Mouse (Mus musculus): ENCODE data around the gene Pex11g. TPM values are rescaled to one million over a fixed set of nuclear protein-coding genes. Genes with fewer than 3 reads are reported as not detected.

Gene Pex11g
- total RNA-seq, 2 experiments from 2014 or later, result 0.20 to 0.99 TPM

DNA sequence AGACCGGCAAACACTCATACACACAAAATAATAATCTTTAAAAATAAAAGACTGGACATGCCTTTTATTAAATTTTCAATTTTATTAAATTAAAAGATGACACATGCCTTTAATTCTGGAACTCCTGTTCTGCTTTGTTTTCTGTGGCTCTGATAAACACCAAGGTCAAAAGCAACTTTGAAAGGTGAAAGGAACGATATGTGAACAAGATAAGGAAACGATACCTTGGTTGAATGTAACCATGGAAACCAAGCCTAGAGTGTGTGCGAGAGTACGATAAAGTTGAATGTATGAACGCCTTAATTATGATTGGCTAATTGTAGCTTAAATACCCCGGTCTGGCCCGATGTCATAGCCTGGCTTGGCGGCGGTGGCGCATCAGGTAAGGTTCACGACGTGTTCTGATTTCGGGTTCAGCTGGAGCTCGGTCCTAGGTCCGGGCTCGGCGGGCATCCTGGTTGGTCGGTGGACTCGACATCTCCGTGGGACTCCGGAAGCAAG lies 14.8 kb upstream of the Pex11g start:
- no peak for ATAC-seq (ENCODE audit: poor library complexity, severe bottlenecking)

DNA sequence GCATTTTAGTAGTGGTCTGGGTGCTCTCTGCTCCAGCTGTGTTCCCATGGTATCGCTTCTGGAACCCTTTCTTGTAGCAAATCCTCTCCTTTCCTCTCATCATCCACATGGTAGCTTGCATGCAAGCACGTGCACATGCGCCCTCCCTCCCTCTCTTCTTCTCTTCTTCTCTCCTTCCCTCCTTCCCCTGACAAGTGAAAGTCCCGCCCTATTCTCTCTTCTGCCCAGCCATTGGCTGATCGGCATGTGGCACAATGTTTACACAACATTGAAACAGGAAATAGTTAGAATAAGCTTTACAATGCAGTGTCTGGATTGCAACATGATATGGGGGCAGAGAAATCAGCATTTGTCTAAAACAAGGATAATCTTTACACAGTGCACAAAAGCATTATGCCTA lies 14.1 kb upstream of the Pex11g start:
- peak; percentile 96 for ATAC-seq (ENCODE audit: poor library complexity, severe bottlenecking)

DNA sequence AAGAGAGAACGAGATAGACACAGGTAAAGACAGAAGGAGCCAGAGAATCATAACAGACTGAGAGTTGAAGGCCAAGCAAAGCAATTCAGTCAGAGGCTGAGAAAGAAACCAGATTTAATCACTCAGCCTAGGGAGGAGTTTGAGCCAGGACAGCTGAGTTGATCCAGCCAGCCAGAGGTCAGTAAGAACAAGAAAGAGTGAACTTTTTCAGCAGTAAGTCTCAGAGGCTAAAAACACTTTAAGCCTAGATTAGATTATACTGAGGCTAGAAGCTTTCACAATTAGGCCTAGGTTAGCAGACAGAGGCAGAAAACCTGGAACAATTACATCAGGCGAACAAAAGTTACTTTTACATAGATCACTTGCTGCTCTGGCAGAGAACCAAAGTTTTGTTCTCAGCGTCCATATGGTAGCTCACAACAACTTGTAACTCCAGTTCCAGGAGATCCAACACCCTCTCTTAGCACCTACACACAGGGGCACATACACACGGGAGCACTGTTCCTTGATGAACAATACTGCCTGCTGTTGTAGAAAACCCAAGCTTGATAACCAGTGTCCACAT lies 12.8 kb upstream of the Pex11g start:
- ATAC-seq (ENCODE audit: poor library complexity, severe bottlenecking), result no peak

DNA sequence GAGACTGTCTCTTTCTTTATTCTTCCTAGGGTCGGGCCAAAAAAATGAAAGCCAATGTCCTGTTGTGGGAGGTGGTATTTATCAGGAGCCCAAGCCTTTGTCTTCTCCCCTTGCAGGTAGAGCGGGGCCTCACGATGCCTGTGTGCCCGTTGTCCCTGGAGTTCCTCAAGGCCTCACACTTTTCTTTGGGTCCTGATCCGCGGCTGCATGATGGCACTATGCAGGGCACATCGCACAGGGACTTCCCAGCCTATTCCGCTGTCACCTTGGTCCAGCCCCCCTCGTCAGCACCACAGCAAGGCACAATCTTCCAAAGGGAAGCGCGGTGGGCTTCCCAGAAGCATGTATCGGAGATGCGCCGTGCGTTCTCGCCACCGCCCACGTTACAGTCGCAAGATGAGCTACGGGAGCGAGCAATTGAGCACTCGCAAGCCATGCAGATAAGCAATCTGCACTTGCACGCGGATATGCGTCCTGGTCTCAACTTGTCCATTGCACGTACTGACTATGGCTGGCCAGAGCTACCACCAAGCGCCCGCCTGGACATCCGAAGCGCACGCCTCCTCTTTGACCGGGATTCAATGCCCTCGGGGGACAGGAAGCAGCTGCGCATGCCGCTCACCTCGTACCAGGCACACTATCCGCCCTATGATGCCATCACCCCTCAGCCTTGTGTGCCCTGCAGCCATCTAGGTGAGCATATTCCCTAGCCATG lies 8.4 kb upstream of the Pex11g start:
- peak; percentile 49 for ATAC-seq (ENCODE audit: poor library complexity, severe bottlenecking)

DNA sequence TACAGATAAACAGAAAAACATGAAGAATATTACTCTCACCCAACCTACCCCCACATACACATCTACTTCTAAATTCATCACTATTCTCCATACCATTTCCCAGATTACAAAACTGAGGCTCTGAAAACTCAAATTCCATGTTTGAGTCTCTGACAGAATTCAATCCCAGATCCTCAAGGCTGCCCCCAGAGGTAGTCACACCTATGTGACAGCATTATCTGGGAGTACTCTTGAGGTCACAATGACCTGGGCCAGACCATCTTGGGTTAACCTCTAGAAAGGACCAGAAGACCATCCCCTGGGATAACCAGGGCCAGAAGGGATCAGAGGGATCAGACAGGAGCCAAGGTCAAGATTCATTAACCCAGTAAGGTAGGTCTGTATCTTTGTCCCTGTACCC lies 3.1 kb upstream of the Pex11g start, which contains the start of gene Tex45:
TSS of gene Tex45 (plus strand) at position 301 of the 400 bp plus-strand sequence.
- no peak for ATAC-seq (ENCODE audit: poor library complexity, severe bottlenecking)

DNA sequence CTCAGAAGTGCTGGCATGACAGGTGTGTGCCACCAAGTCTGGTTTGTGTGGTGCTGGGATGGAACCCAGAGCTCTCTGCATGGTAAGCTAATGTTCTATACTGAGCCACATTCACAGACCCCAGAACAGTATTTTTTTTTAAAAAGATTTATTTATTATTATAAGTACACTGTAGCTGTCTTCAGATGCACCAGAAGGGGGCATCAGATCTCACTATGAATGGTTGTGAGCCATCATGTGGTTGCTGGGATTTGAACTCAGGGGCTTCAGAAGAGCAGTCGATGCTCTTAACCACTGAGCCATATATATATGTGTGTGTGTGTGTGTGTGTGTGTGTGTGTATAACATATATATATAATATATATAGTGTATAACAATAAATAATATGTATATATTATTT lies 1.4 kb upstream of the Pex11g start:
- no peak for ATAC-seq (ENCODE audit: poor library complexity, severe bottlenecking)

DNA sequence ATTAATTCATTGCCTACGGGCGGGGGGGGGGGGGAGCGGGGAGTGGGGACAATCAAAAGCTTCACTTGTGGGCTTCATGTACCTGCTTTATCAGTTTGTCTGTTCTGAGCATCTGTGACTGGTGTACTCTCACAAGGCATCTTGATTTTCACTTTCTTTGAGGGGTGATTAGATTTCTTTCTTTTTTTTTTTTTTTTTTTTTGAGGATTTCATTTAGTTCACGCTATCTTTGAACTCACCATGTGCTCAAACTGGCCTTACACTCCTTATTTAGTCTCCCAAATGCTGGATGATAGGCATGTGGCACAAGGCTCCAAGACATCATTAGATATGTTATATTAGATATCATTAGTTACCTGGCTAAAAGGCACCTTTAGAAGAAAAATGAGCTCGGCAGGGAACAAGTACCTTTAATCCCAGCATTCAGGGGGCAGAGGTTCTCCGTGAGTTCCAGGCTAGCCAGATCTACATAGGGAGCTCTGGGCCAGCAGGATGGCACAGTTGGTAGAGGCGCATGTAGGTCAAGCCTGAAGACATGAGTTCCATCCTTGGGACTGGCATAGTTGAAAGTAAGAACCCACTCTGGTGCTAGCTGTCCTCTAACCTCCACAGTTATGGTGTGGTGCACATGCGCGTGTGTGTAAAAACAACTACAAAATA lies 536 bp upstream of the Pex11g start:
- ATAC-seq (ENCODE audit: poor library complexity, severe bottlenecking), result no peak

DNA sequence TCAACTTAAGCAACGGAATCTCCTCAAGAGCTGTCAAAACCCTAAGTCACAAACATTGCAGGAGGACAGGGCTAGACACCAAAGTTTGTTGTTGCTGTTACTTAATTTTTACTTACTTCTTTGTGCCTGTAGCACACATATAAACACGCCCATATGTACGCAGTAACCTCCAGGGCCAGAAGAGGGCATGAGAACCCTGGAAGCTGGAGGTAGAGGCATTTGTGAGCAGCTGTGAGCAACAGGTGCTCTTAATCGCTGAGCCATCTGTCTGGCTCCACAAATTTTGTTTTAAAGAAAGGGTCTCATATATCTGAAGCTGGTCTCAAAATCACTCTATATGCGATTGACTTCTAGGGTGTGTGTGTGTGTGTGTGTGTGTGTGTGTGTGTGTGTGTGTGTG lies 3.2 kb downstream of the Pex11g start:
- peak; percentile 34; the same call in 1 of the 2 replicates for ATAC-seq (ENCODE audit: poor library complexity, severe bottlenecking)

DNA sequence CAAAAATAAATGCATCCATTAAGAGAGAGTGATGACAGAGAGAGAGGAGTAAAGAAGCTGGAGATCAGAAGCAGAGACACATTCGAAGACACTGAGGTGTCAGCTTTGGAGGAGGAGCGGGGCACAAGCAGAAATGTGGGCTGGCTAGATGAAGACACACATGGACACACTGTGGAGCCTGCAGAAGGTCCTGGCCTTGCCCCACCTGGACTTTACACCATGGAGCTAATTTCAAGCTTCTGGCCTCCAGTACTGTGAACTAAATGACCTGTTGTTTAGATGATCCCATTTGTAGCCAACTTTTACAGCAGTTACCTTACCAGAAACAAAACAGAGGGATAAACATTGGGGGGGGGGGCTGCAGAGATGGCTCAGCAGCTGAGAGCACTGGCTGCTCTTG lies 4.2 kb downstream of the Pex11g start:
- no peak for ATAC-seq (ENCODE audit: poor library complexity, severe bottlenecking)

DNA sequence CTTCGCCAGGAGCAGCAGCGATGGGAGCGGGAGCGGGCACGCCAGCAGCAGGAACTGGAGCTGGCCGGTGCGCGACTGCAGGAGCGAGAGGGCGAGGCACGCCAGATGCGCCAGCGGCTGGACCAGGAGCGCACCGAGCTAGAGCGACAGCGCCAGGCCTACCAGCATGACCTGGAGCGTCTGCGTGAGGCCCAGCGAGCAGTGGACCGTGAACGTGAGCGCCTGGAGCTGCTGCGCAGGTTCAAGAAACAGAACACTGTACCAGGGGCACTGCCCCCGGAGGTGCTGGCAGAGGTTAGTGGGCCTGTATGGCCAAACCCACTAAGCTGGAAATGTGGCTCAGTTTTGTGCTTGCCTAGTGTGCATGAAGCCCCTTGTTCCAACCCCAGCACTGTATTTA lies 15.5 kb downstream of the Pex11g start:
- no peak for ATAC-seq (ENCODE audit: poor library complexity, severe bottlenecking)

DNA sequence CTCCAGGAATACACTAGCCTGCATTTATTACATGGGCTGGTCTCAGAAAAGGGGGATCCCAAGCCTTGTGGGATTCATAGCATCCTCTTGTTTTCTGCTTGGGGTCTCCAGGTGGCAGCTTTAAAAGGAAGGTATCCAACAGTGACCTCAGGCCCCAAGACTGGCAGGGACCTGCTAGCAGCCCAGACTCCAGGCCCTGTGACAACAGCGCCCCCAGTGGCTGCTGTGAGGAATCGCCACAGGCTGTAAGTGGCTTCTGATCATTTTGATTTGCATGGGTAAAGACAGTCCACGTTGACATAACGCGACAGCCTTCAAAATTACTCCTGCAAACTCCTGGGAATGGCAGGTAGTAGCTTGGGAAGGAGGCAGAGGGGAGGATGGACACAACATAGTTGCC lies 16.8 kb downstream of the Pex11g start:
- ATAC-seq (ENCODE audit: poor library complexity, severe bottlenecking), result peak; percentile 57

DNA sequence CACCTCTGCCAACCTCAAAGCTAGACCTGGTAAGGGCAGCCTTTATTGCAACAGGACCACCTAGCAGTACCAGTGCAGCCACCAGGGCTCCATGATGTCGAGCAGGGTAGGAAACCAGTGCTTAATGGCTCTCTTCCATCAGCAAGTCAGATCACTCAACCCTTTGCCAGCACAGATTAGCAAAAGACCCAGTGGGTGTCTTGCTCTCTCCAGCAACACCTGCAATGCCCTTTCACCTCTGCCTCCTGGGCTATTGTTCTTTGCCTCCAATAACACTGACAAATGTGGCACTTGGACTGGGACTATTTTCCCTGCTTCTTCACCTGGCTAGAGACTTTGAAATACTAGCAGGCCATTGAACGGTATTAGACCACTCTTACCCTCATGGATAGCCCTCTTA lies 18.3 kb downstream of the Pex11g start:
- no peak for ATAC-seq (ENCODE audit: poor library complexity, severe bottlenecking)

DNA sequence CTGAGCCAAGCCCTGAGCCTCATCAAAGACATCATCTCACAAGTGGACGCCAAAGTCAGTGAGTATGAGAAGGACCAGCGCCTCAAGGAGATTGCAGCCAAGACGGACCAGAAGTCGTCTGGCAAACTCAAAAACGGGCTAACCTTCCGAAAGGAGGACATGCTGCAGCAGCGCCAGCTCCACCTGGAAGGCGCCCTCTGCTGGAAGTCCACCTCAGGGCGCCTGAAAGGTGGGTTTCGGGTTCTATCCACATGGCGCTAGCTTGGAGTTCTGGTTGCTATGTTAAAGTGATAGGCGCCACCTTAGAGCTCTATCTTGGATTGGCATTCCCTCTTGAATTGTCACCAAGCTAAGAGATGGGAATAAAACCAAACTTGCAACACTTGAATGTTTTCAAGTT lies 28.0 kb downstream of the Pex11g start:
- no peak for ATAC-seq (ENCODE audit: poor library complexity, severe bottlenecking)

DNA sequence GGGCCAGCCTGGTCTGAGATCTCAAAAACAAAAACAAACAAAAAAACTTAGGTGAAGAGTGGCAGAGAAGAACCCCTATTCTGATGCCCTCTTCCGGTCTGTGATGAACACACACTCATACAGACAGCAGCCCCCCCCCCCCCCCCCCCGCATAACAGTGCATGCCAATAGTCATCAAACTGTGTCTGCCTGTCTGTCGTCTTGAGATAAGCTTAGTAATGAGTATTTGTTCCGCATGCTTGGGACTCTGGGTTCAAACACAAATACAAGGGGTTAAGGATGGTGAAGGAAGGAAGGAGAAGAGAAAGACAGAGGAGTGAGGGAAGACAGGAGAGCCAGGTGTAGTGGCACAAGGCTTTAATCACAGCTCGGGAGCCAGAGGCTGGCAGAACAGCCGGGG lies 31.0 kb downstream of the Pex11g start:
- no peak for ATAC-seq (ENCODE audit: poor library complexity, severe bottlenecking)

DNA sequence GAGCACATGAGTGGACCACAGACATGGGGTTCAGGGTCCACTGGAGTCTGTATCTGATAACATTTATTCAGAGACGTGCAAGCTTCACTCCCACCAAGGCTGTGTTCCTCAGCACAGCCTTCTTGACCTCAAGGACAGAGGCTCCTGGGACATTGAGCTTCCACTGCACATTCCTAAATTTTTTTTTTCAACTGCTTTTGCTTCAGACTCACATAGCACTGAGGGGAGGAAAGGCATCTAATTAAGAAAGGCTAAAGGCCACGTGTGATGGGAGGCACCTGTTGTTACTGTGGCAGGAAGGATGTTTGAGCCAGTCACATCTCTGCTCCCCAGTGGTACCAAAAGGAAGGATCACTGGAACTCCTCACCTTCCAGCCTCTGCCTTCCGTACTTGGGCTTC lies 36.4 kb downstream of the Pex11g start:
- ATAC-seq (ENCODE audit: poor library complexity, severe bottlenecking), result no peak

DNA sequence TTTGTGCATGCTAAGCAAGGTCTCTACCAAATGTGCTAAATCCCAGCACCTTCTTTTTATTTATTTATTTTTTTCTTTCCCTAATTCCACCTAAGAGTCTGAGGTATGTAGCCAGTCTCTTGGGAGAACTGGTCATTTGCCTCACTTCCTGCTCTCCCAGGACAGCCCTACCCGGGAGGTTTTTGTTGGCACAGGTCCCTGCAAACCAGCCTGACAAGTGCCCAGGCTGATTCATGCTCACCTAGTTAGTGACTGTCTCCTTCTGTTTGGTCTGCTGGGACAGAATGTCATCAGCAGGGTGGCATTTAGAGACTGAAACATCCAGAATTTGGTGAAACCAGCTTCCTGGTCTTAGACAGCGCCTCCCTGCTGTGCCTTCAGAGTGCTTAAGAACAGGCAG lies 37.5 kb downstream of the Pex11g start:
- ATAC-seq (ENCODE audit: poor library complexity, severe bottlenecking), result no peak

DNA sequence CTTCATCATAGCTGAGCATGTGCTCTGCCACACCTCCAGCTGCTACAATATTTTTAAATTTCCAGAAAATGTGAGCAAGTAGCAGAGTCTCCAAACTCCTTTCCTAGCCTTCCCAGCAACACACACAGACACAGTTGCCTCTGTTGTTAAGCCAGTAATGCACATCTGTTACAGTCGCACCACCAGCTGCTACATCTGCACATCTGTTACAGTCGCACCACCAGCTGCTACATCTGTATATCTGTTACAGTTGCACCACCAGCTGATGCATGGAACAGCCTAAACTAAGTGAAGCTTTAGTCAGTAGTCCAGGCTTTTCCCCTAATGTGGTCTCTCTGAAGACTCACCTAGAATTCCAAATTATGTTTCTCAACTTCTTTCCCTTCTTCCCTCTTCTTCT lies 39.1 kb downstream of the Pex11g start:
- no peak for ATAC-seq (ENCODE audit: poor library complexity, severe bottlenecking)

DNA sequence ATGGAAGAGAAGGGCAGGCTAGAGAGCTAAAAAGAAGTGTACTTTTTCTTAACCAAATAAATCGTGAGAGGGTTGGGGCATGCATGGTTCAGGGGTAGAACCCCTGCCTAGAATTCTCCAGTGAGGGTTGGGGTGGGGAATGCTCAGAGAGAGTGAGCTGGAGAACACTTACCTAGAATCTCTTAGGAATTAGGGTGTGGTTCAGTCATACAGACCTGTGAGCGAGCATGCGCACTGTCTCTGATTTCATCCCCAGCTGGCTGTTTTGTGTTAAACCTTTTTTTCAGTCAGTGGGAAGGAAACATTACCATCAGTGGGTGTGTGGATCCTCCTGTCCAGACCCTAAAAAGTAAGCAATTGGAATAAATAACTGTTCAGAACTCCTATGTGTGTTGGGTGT lies 41.3 kb downstream of the Pex11g start:
- no peak for ATAC-seq (ENCODE audit: poor library complexity, severe bottlenecking)

DNA sequence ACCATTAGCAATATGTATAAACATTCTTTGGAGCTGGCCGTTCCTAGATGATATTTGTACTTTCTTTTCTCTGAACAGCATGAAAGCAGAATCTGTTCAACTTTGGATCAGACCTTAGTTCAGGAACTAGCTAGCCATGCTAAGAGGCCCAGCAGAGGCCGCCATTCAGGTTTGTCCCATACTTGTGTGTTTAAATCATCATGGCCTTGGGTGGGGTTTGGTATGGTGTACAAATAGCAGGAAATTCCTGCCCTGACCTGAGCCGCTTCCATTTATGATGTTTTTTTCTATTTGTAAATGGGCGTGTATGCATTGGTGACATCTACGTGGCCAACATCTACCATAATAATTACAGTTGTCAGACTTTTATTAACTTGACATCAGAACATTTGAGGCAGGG lies 42.3 kb downstream of the Pex11g start:
- no peak for ATAC-seq (ENCODE audit: poor library complexity, severe bottlenecking)

DNA sequence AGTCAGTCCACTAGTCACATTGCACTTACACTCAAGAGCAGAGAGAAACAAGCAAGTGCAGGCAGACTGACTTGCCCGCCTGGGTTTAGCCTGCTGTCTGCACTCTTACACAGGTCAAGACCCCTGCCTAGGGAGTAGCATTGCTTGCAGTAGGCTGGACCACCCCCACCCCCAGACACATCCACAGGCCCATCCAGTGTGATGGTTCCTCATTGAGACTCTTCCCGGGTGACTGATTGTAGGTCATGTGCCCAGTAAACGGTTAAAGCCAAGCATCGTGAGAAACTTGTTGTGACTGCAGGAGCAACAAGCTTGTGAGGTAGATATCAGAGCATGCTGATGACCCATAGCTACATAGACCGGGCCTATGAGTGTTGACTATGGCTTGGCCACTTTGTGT lies 46.0 kb downstream of the Pex11g start:
- ATAC-seq (ENCODE audit: poor library complexity, severe bottlenecking), result no peak

DNA sequence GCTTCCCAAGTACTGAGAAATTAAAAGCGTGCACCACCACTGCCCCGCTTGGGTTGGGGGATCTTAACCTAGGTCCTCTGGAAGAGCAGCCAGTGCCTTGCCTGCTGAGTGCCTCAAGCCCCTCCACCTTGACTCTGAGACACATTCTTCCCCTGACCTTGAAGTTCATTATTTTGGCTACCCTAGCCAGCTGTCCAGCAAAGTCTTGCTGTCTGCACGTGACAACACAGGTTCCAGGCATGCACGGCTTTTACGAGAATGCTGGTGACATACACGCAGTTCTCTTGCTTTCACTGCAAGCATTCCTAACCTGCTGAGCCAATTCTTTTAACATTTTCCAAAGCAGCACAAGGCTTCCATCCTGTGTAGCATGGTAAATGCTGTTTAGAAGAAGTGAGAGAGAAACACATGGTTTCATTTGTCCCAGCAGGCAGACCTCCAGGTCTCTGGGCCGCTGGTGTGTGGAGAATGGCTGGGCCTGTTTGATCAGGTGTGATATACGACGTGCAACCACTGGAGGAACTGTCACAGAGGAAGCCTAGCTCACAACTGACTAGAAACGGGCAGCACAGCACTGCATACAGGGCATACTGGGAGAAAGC lies 47.3 kb downstream of the Pex11g start:
- ATAC-seq (ENCODE audit: poor library complexity, severe bottlenecking), result no peak

DNA sequence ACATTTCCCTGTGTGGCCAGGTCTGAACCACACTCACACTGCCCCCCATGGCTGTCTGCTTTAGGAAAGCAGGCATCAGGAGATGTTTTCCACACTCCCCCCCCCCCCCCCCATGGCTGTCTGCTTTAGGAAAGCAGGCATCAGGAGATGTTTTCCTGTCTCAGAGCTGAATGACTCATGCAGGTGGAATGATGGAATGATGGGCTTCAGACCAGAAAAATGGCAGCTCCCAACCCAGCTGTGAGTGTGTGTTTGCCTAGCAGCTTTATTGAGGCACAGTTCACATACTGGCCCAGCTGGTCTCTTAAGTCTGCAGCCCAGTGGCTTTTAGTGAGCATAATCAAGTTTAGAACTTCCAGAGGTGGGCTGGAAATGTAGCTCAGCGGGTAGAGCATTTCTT lies 49.4 kb downstream of the Pex11g start:
- ATAC-seq (ENCODE audit: poor library complexity, severe bottlenecking), result no peak

All from megakaryocyte, adult 5-6 weeks (primary cell).